Mouse (Mus musculus) lung, postnatal 14 days (tissue): ENCODE measurements around the gene Rpl28.

Experiments
- DNase-seq: peaks from one replicate; pipeline ENCODE4 v3.0.0; 2021

The Rpl28 gene

DNA sequence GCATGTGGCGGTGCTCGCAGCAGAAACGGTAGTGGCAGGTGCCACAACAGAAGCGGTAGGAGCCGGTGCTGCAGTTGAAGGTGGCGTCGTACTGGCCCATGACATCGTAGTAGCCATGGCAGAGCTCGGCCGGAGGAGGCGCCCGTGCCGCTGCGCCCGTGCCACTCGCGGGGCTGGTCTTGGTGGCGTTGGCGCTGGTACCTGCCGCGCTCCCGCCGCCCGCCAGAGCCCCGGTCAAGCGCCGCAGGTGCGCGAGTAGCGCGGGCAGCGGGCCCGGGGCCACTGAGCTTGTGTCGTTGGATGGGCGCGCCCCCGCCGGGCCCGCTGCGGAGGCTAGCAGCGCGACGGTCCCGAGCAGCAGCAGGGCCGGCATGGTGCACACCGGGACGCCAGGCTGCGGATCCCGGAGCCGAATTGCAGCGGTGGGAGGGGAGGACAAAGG lies 43.7 kb downstream of the Rpl28 start:
- peak; percentile 66 for DNase-seq

DNA sequence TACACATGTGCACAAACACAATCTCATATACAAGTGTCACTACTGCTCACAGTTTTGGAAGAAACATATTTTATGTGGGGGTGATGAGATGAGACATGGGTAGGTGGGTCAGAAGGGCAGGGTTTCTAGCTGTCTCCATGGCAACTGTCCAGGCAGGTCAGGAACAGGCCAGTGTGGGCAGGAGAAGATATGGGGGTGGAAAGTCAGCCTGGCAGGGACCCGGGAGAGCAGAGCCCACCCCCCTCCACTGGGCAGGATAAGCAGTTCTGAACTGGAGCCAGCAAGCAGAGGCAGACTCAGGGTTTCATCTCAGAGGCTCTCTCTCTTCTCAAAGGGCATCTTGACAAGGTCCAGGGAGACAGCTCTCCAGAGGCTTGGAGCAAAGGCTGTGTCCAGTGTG lies 45.0 kb downstream of the Rpl28 start:
- DNase-seq = no peak

- no peak for DNase-seq
Observed at GRCm38 (mm10) chr7:4842077-4842476, 49.4 kb downstream of the Rpl28 start.

DNA sequence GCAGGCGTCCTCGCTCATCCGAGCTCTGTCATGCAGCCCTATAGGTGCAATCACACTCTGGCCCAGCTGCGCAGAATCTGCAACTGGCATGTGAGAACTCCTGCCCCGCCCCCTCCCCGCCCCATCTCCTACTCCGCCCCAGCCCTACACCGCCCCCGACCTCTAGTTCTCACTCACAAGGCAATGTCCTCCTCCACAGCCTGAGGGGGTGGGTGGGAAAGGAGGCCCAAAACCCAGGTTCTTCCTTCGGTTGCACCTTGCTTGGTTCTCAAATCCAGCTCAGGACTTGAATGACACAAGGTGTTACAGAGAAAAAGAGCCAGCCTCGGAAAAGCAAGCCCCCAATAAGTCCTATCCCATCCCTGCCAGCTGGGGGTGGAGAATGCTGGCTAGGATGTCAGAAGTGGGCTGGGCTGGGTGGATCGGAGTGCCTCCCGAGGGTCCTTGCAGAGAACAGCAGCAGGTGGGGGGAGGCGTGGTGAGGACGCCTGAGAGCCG lies 50.0 kb downstream of the Rpl28 start:
- no peak for DNase-seq

DNA sequence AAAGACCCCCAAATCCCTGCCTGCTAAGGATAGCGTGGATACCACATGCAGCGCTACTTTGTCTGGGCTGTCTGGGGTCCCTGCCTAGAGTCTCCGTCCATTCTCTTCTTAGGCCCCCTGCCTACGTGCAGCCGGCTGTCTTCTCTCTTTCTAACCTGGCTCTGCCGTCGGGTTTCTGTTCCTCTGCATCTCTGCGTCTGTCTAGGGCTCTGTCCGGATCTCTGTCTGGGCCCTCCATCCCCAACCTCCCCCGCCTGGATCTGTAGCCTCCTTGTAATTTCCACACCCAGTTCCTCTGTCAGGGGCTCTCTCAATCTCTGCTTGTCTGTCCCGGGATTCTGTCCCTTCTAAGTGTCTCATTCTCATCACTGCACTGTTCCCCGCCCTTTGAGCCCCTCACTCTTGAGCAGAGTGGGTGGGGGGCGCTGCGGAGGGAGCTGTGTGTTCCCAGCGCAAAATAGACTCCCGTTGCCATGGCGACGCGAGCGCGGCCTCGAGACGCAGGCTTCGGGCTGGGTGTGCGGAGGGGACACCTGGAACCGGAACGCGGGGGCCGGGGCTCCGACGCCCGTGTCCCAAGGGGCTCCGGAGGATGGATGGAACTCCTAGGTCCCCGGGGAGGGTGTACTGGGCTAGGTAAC lies 51.0 kb downstream of the Rpl28 start:
- DNase-seq = no peak

DNA sequence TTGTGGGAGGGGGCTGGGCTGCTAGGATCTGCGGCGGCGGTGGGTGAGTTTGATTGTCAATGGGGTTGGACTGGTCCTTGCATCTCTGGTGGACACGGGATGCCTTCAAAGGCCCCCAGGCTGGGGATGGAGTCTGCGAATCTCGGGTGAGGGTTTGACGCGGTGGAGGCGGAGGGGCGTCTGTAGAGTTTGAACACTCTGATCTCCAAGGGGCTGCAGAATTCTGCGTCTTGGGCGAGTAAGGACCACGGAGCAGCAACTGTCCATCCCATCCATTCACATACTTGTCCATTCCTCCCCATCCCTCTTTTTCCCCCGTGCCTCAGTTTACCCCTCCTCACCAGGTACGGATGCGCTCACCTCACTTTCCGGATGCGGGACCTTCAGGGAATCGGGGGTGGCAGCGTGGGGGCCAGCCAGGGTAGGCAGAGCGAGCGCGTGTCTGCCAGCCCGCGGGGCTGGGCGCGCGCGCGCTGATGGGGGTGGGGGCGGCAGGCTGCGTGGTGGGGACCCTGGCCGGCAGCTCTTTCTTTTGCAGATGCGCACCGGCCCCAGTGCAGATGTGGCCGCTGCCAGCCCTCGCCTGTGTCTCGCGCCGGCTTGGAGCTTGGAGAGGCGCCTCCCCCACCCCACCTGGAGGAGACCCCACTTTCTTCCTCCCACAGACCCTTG lies 51.7 kb downstream of the Rpl28 start, which contains the start of gene Shisa7:
TSS of gene Shisa7 (minus strand) at position 452 of the 672 bp plus-strand sequence.
- no peak for DNase-seq
